Mouse (Mus musculus): ENCODE results near the gene Fam78a.

Gene Fam78a

GRCm38 (mm10) chr2:32084111-32084871 is at the start of gene Fam78a:
Gene Fam78a, minus strand, starts transcription at chr2:32084857.
- no peak for DNase-seq

DNA sequence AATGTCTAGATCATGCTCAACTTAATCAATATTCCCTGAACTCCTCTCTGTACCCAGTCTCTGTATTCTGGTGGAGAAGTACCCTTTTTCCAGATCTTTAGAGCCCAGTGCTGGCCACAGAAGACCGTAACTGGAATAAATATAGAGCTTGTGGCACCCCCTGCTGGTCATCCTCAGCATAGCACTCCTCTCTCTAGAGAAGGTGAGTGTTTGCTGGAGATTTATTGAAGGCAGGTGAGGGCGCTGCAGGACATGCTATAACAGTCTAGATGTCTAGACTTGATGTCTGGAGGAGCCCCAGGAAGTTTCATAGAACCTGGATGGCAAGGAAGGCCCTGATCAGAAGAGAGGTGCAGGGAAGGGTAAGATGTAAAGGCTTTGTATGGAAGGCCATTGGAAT is 49.4 kb upstream of the Fam78a start:
- DNase-seq: peak; percentile 90

- no peak for DNase-seq
These were observed 47.9 kb upstream of the Fam78a start for GRCm38 (mm10) chr2:32132567-32132992.

DNA sequence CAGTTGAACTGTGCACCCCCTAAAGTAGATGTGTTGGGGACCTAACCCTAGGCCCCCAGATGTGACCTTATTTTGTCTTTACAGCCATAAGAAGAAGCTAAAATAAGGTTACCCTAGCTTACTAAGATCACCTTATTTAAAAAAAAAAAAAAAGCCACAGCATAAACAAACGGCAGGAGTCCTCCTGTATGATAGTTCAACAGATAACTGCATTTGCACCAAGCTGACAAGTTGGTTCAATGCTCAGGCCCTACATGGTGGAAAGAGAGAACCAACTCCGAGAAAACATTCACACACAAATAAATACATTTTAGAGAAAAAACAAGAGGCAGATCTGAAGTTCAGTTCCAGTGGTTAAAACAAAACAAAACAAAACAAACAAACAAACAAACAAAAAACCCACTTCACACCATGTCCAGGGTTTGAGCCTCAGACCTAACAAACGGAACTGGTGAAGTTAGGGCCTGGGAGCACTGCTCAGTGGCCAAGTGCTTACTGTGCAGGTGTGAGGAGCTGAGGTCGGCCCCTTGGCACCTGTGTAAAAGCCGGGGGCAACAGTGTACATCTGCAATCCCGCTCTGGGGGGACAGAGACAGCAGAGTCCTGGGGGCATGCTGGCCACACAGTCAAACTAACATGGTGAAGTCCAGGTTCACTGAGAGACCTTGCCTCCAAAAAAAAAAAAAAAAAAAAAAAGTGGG is 47.4 kb upstream of the Fam78a start:
- no peak for DNase-seq

DNA sequence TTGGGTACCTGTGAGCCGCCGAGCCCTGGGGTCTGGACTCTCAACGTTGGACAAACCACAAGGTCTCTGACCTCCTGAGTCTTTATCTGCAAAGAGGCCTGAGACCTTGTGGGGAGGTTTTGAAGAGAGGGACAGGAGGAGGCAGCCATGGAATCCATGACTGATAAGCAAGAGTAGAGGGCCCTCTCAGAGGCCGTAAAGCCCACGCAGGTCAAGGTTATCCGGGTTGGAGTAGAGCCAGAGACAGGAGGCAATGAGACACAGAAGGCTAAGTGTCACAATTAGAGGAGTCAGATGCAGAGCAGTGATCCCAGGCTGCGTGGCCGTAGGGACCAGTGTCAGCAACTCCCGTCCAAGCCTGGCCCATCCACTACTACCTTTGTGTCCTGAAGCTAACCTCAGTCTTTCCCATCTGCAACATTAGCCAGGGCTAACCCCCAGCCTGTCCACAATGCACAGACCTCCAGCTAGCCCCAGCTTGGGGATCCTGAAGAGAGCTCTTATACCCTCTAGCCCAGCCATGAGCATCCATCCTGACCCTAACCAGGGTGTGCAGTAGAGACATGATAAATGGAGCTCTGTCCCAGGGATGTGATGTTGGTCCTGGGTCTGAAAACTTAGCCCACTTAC is 46.7 kb upstream of the Fam78a start:
- no peak for DNase-seq

DNA sequence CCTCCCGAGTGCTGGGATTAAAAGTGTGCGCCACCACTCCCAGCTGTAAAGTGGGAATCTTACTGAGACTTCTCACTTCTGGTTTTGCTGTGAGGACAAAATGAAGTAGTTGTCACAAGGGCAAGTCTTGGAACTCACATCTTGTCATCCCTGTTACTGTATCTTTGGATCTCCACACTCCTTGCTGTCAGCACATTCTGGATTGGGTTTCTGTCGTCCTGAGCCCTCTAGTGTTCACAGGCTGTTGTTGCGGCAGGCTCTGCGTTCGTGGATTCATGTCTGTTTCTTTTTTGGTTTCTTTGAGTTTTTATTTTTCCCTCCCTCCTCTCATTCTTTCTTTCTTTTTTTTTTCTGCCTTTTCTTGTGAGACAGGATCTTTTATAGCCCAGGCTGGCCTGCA is 45.8 kb upstream of the Fam78a start:
- no peak for DNase-seq

DNA sequence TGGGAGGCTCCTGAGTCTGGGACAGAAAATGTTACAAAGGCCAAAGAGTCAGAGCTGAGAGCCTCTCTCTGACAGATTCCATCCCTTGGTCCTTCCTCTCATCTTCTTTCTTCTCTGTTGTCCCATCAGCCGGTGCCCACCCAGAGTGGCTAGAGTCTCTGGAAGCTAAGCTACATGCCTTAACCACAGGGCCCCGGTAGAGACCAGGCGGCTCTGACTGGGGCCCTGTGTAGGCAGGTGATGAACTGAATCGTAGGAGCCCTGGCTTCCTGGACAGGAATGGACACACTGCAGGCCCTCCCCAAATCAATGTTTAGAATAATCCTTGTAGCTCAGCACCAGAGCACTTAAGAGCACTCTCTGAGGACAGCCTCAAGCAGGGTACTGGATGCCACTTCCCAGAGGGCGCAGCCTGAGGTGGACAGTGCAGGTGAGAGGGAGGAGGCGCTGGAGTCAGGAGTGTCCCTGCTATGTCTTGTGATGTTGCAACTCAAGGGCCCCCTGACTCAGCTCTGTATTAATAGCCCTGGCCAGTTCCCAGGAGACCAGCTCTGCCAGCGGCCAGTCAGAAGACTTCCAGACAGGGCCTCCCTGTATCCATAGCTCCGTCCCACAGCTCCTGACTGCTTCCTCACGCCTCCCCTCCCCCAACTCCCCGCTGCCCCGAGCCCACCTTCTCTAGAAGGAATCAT is 44.9 kb upstream of the Fam78a start:
- DNase-seq: no peak

DNA sequence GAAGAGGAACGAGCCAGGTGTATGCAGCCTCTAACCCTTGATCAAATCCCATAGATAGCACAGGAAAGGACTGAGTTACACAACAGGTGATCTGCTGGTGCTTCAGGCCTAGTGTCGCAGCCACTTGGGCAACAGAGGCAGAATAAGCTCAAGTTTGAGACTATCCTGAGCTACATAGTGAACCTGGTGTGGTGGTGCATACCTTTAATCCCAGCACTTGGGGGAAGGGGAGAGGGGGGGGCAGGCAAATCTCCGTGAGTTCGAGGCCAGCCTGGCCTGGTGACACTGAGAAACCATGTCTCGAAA is 43.8 kb upstream of the Fam78a start:
- DNase-seq: no peak

GRCm38 (mm10) chr2:32127653-32128535 is 43.2 kb upstream of the Fam78a start:
- no peak for DNase-seq

DNA sequence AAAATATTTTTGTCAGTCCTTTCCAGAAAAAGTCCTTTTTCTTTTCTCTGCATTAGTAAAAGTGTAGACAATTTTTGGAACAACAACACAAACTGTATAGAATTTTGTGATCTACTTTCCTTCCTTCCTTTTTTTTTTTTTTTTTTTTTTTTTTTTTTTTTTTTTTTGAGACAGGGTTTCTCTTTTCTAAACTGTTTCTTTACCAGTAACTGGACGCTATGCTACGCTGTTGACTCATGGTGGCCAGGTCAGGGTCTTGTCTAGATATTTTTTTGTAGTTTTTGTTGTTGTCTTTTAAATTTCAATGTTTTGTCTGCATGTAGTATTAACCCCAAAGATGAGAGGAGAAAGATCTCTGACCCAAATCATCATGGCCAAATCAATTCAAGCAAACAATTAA is 37.1 kb upstream of the Fam78a start:
- no peak for DNase-seq

DNA sequence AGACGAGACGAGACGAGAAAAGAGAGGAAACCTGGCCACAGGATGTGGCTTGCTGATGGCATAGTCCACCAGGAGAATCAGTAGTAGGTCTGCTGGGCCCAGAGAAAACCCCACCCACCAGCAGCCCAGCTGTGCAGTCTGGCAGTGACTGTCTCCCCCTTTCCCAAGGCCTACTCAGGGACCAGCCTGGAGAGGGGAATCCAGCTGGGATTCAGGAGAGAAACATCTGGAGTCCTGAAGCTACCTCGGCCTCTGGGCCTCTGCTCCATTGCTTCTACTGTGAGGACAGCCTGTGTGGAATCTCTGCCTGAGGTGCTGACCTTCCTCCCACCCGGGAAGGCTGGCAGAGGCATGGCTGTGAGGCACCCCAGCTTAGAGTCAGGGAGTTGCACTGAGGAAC is 36.5 kb upstream of the Fam78a start:
- DNase-seq: no peak

- DNase-seq: no peak
These were observed 35.4 kb upstream of the Fam78a start for GRCm38 (mm10) chr2:32119802-32120750.

DNA sequence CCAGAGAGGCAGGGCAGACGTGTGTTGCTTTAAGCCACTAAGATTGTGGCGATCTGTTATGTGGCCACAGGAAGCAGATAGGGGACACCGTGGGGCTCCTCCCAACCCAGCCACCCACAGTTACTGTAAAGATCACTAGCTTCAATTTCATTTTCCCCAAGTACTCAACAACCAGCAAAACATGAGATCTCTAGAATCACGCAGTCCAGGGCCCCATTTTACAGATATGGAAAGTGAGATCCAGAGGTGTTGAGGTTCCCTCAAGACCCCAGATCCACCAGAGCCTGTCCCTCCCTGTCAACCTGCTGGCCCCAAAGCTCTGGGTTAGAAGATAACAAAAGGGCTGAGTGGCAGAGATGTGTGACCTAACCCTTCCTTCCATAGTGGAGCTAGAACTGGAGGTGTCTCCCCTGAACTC is 31.2 kb upstream of the Fam78a start:
- DNase-seq: no peak

- DNase-seq: no peak
These were observed 27.9 kb upstream of the Fam78a start for GRCm38 (mm10) chr2:32112548-32112947.

DNA sequence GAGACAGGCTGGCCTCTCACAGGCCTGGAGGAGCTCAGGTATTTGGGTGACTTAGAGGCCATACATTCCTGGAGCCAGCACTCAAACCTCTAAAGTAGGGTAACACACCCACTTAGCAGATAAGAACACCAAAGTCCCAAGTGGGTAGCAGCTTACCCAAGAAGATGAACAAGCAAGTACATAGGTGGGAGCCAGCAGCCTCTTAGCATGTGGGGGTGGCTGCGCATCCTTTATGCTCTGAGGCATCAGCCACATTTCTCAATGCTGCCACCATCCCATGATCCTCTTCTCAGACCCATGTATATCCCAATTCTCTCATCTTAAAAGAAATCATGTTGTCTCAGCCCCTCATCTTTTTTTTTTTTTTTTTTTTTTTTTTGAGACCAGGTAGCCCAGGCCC is 26.6 kb upstream of the Fam78a start:
- no peak for DNase-seq

GRCm38 (mm10) chr2:32105930-32106329 is 21.3 kb upstream of the Fam78a start:
- no peak for DNase-seq

GRCm38 (mm10) chr2:32105117-32105913 is 20.7 kb upstream of the Fam78a start:
- DNase-seq: no peak

GRCm38 (mm10) chr2:32104122-32104521 is 19.5 kb upstream of the Fam78a start:
- no peak for DNase-seq

GRCm38 (mm10) chr2:32103557-32103956 is 18.9 kb upstream of the Fam78a start:
- DNase-seq: no peak

GRCm38 (mm10) chr2:32102944-32103343 is 18.3 kb upstream of the Fam78a start:
- DNase-seq: no peak

DNA sequence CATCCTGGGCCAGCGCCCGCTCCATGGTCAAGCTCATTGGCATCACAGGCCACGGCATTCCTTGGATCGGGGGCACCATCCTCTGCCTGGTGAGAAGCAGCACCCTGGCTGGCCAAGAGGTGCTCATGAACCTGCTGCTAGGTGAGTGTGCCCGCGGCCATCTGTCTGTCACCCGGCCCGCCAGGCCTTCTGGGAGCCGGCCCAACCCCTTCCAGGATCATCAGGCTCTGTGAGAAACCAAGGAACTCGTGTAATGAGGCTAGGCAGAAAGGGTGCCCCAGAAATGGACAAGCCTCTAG is 11.4 kb upstream of the Fam78a start:
- no peak for DNase-seq

Measured in layer of hippocampus, adult 9-11 months (tissue).